Mouse (Mus musculus) liver, adult 2 months (tissue): ENCODE results near the gene Bche.
A peak's percentile ranks its signal among the peaks of the same experiment; 100 is the strongest.

Source experiments
- CTCF ChIP-seq: fragments of 200-500 bp; IDR thresholded peaks from 2 replicates; pipeline ENCODE4 v1.5.1; 2011; ENCODE audit warnings: low read depth, low read length, control low read depth
- POLR2A ChIP-seq: fragments of 200-500 bp; IDR thresholded peaks from 2 replicates; pipeline ENCODE4 v1.6.1; 2011; ENCODE audit warnings: low read length, control low read depth; ENCODE audit not compliant: insufficient read depth; ENCODE audit errors: extremely low read depth

- TF ChIP-seq POLR2A = peak; percentile 53; the same call in 1 of the 2 replicates
- TF ChIP-seq CTCF = no peak
Measured at GRCm38 (mm10) chr3:73707461-73708409, 480 bp downstream of the Bche start.
